Mouse (Mus musculus) limb, embryonic 14.5 days (tissue): ENCODE results near the gene Fxn. TPM values are rescaled to one million over a fixed set of nuclear protein-coding genes. Genes with fewer than 3 reads are reported as not detected.

Source experiments
- ATAC-seq: fragments of 200-750 bp; cut with Nextera tagmentation; 2 replicates; pipeline ENCODE4 v1.8.0; 2017; ENCODE audit warnings: low read depth, moderate number of reproducible peaks, moderate TSS enrichment; ENCODE audit not compliant: low FRiP score
- DNase-seq: peaks from one replicate; pipeline ENCODE4 v3.0.0-alpha.2; 2015; ENCODE audit warnings: low spot score
- H3K27ac ChIP-seq: fragments of 300-500 bp; sonication (generic); replicated peaks from 2 replicates; pipeline ENCODE4 v1.5.1; 2014; ENCODE audit warnings: low read depth, mild to moderate bottlenecking, low read length, moderate library complexity, mixed read lengths
- H3K27me3 ChIP-seq: fragments of 300-500 bp; sonication (generic); 2 replicates; pipeline ENCODE4 v1.6.1; 2014; ENCODE audit warnings: low read length, mixed read lengths; ENCODE audit not compliant: control insufficient read depth, insufficient read depth
- H3K36me3 ChIP-seq: fragments of 300-500 bp; sonication (generic); 2 replicates; pipeline ENCODE4 v1.6.1; 2014; ENCODE audit warnings: mild to moderate bottlenecking, low read length, moderate library complexity, mixed read lengths; ENCODE audit not compliant: control insufficient read depth, insufficient read depth
- H3K4me1 ChIP-seq: fragments of 300-500 bp; sonication (generic); 2 replicates; pipeline ENCODE4 v1.6.1; 2014; ENCODE audit warnings: antibody characterized with exemption, low read length, mixed read lengths; ENCODE audit not compliant: control insufficient read depth, insufficient read depth
- H3K4me2 ChIP-seq: fragments of 300-500 bp; sonication (generic); replicated peaks from 2 replicates; pipeline ENCODE4 v1.6.1; 2014; ENCODE audit warnings: low read depth, mild to moderate bottlenecking, low read length, moderate library complexity; ENCODE audit not compliant: severe bottlenecking
- H3K4me3 ChIP-seq: fragments of 300-500 bp; sonication (generic); replicated peaks from 2 replicates; pipeline ENCODE4 v1.5.1; 2014; ENCODE audit warnings: low read length
- H3K9ac ChIP-seq: fragments of 300-500 bp; sonication (generic); 2 replicates; pipeline ENCODE4 v1.6.1; 2014; ENCODE audit warnings: mild to moderate bottlenecking, low read depth, low read length, moderate library complexity; ENCODE audit not compliant: severe bottlenecking
- H3K9me3 ChIP-seq: fragments of 300-500 bp; sonication (generic); 2 replicates; pipeline ENCODE4 v1.6.1; 2016; ENCODE audit warnings: low read length; ENCODE audit not compliant: control insufficient read depth
- POLR2A ChIP-seq: fragments of 200-500 bp; IDR thresholded peaks from 2 replicates; pipeline ENCODE4 v1.8.0; 2012; ENCODE audit warnings: inconsistent platforms, mild to moderate bottlenecking, moderate library complexity, borderline replicate concordance; ENCODE audit not compliant: insufficient read depth, insufficient read length; ENCODE audit errors: extremely low read depth
- WGBS: fragments of 180-500 bp; shearing (Covaris S2); extraction: QIAGEN DNeasy Blood & Tissue Kit; methylation state at CpG from one replicate; pipeline ENCODE4 v1.1.7; 2014; 5-methylcytosine and 5-hydroxymethylcytosine counted together
- polyA plus RNA-seq, 2 experiments: library from polyadenylated mRNA; depleted of rRNA in 1 of 2; stranded (reverse) in 1 of 2; unstranded in 1 of 2; fragments of >200 nt; fragmentation: Nextera tagmentation in 1 of 2; extraction: Ambion mirVana in 1 of 2; gene quantifications; 2 replicates each; pipeline versions ENCODE4 v1.2.1 to v1.2.3; 2012 to 2014

The Fxn gene
- polyA plus RNA-seq, 2 experiments = 24.1 to 43.5 TPM

DNA sequence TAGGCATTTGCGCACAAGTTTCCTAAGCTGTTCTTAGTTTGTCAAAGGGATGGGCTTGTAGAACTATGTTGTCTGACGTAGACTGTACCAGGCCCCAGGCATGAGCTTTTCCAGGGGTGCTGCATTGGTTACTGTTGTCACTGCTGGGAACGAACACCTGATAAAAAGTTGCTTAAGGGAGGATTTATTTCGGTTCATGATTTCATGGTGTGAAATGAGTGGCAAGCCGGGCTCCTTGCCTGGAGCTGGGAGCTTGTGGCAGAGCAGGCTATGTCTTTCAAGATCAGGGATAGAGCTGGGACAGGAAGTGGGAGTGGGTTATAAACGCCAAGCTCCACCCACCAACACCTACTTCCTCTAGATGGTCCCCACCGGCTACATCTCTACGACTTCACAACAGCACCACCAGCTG is 41.5 kb upstream of the Fxn start:
- Histone ChIP-seq H3K9me3 (no peaks in the 10 kb centered on the region), H3K27ac (no peak overlapping the region), H3K36me3 (no peaks in the 10 kb centered on the region), H3K27me3 (no peaks in the 10 kb centered on the region), H3K4me2 (no peak overlapping the region), H3K4me1 (peaks cover 4% of the 10 kb centered on the region; the same call in 1 of the 2 replicates), H3K9ac (no peak overlapping the region), H3K4me3 (no peak overlapping the region)
- TF ChIP-seq POLR2A = no peak
- no peak for ATAC-seq
- no peak for DNase-seq
- WGBS = 87% methylated on average over 8 of the region's 8 CpGs

DNA sequence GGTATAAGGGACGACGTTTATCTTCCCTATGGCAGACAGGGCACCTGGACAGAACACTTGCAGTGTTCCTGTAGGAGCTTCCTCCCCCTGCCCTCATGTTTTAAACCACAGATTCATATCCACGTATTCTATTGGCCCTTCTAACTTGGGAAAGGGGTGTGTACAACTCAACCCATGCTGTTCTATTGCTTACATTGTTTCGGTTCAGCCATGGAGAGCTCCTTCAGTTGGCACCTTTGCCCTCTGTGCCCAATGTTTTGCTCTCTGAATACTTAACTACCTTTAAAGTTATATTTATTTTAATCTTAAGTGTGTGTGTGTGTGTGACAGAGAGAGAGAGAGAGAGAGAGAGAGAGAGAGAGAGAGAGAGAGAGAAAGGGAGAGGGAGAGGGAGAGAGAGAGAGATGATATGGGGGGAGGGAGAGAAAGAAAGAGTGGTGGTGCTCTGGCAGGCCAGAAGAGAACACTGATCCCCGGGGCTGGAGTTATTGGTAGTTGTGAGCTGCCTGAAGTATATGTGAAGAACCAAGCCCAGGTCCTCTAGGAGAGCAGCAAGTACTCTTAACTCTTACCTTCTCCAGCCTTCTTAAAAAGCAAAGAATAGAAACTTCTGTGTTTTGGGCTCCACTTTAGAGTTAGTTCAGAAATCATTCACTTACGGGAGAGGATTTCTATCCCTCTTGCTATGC is 41.0 kb upstream of the Fxn start:
- no peak overlapping the region for H3K27ac ChIP-seq
- H3K4me3 ChIP-seq = no peak overlapping the region
- DNase-seq (no peak), ATAC-seq (no peak)
- H3K9ac ChIP-seq = no peak overlapping the region
- H3K4me1 ChIP-seq = peaks cover 4% of the 10 kb centered on the region; the same call in 1 of the 2 replicates
- TF ChIP-seq POLR2A = no peak
- no peaks in the 10 kb centered on the region for H3K9me3 ChIP-seq
- no peaks in the 10 kb centered on the region for H3K36me3 ChIP-seq
- WGBS = 87% methylated on average over 6 of the region's 6 CpGs
- no peak overlapping the region for H3K4me2 ChIP-seq
- H3K27me3 ChIP-seq = no peaks in the 10 kb centered on the region

DNA sequence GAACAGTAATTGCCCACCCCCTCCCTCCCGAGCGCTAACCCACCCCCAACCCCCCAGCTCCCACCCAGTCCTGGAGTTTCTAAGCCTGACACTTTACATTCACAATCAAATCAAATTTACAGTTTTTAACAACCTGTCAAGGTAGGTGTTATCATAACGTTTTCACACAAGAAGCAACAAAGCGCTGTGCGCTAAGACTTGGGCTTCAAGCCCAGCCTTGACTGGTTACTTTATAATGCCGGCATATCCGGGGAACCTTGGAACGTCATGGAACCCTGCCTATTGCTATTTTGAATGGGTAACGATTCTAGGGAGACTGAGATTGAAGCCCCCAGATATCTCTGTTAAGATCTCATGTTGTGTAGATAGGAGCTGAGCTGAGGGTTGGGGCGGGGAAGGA is 37.8 kb upstream of the Fxn start:
- Histone ChIP-seq H3K4me3 (no peak overlapping the region), H3K4me1 (no peaks in the 10 kb centered on the region), H3K9me3 (no peaks in the 10 kb centered on the region), H3K36me3 (no peaks in the 10 kb centered on the region), H3K27me3 (no peaks in the 10 kb centered on the region), H3K4me2 (no peak overlapping the region), H3K27ac (no peak overlapping the region), H3K9ac (no peak overlapping the region)
- 69% methylated on average over 10 of the region's 10 CpGs for WGBS
- DNase-seq = no peak
- no peak for ATAC-seq
- TF ChIP-seq POLR2A = no peak

DNA sequence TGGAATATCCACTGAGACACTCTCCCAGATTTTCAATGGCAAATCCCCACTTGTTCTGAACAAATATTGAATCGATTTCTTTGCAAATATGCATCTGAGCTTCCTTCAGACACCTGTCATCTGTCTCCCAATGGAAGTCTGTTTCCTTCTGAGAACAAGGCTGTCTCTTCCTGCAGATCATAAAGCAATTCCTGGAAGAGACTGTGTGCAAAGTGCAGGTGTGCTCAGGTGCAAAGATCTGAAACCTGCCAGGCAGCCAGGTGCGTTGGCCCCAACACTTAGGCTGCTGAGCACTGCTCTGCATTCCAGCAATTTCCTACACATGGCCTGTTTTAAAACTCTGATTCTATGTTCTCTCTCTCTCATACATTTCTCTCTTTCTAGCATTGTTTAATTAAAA is 37.3 kb upstream of the Fxn start:
- Histone ChIP-seq H3K4me2 (no peak overlapping the region), H3K4me1 (no peaks in the 10 kb centered on the region), H3K4me3 (no peak overlapping the region), H3K27ac (no peak overlapping the region), H3K36me3 (no peaks in the 10 kb centered on the region), H3K9me3 (no peaks in the 10 kb centered on the region), H3K9ac (no peak overlapping the region), H3K27me3 (no peaks in the 10 kb centered on the region)
- ATAC-seq (no peak), DNase-seq (no peak)
- no peak for TF ChIP-seq POLR2A
- 71% methylated on average over 2 of the region's 2 CpGs for WGBS

DNA sequence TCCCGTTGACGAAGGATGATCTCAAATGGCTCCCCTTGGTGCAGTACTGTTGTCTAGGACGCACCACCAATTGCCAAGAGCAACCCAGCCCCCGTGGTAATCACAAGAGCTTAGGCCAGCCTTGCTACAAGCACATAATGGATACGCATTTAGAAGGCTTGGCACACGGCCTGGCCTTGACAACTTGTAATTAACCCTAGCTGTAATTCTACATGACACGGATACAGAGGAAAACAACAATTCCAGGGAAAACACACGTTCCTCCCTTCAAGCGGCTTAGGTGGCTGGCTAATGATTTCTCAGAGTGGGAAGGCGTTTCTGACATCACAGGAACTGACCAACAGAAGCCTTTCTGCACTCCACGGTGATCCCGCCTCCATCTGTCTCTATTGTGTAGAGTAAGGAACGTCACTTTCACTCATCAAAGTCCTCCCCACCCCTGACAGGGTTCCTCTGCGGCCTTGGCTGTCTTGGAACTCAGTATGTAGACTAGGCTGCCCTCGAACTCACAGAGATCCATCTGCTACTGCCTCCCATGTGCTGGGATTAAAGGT is 36.7 kb upstream of the Fxn start:
- no peaks in the 10 kb centered on the region for H3K36me3 ChIP-seq
- no peaks in the 10 kb centered on the region for H3K27me3 ChIP-seq
- H3K9ac ChIP-seq = no peak overlapping the region
- no peak overlapping the region for H3K27ac ChIP-seq
- H3K9me3 ChIP-seq = no peaks in the 10 kb centered on the region
- H3K4me2 ChIP-seq = no peak overlapping the region
- TF ChIP-seq POLR2A = no peak
- WGBS = 52% methylated on average over 15 of the region's 15 CpGs
- DNase-seq = peak; percentile 23
- H3K4me1 ChIP-seq = no peaks in the 10 kb centered on the region
- ATAC-seq = no peak
- no peak overlapping the region for H3K4me3 ChIP-seq
